Mouse (Mus musculus): ENCODE results near the gene Rccd1. TPM values are rescaled to one million over a fixed set of nuclear protein-coding genes. Genes with fewer than 3 reads are reported as not detected.
A peak's percentile ranks its signal among the peaks of the same experiment; 100 is the strongest.

Rccd1 gene
- polyA plus RNA-seq, 2 experiments: 8.0 to 26.2 TPM

- WGBS: 68% methylated on average over 3 of the region's 3 CpGs
- no peak overlapping the region for H3K4me3 ChIP-seq (replicated peaks; ENCODE audit: low read length)
- no peak overlapping the region for H3K4me2 ChIP-seq (replicated peaks; ENCODE audit: low read depth, low read length, severe bottlenecking)
- ATAC-seq (ENCODE audit: low FRiP score, low read depth) (no peak), DNase-seq (ENCODE audit: low spot score) (no peak)
- no peak overlapping the region for H3K27ac ChIP-seq (replicated peaks; ENCODE audit: low read depth, low read length)
- H3K36me3 ChIP-seq (ENCODE audit: control insufficient read depth, insufficient read depth, low read length): peaks cover 93% of the 10 kb centered on the region
- TF ChIP-seq POLR2A (IDR thresholded peaks at IDR 0.05; ENCODE audit: borderline replicate concordance, extremely low read depth, insufficient read depth, insufficient read length): no peak
- H3K9me3 ChIP-seq (ENCODE audit: control insufficient read depth, low read length): no peaks in the 10 kb centered on the region
- H3K9ac ChIP-seq (ENCODE audit: low read depth, low read length, severe bottlenecking): no peak overlapping the region
- no peaks in the 10 kb centered on the region for H3K4me1 ChIP-seq (ENCODE audit: control insufficient read depth, insufficient read depth, low read length)
- no peaks in the 10 kb centered on the region for H3K27me3 ChIP-seq (ENCODE audit: control insufficient read depth, insufficient read depth, low read length)
Measured at GRCm38 (mm10) chr7:80307766-80308165, 16.5 kb downstream of the Rccd1 start.

- TF ChIP-seq POLR2A (IDR thresholded peaks at IDR 0.05; ENCODE audit: borderline replicate concordance, extremely low read depth, insufficient read depth, insufficient read length): no peak
- Histone ChIP-seq H3K4me2 (replicated peaks; ENCODE audit: low read depth, low read length, severe bottlenecking) (no peak overlapping the region), H3K36me3 (ENCODE audit: control insufficient read depth, insufficient read depth, low read length) (peaks cover 70% of the 10 kb centered on the region), H3K27me3 (ENCODE audit: control insufficient read depth, insufficient read depth, low read length) (no peaks in the 10 kb centered on the region), H3K4me1 (ENCODE audit: control insufficient read depth, insufficient read depth, low read length) (no peaks in the 10 kb centered on the region), H3K27ac (replicated peaks; ENCODE audit: low read depth, low read length) (no peak overlapping the region), H3K4me3 (replicated peaks; ENCODE audit: low read length) (no peak overlapping the region), H3K9me3 (ENCODE audit: control insufficient read depth, low read length) (no peaks in the 10 kb centered on the region), H3K9ac (ENCODE audit: low read depth, low read length, severe bottlenecking) (no peak overlapping the region)
- WGBS: 96% methylated on average over 2 of the region's 2 CpGs
- DNase-seq (ENCODE audit: low spot score): no peak
- no peak for ATAC-seq (ENCODE audit: low FRiP score, low read depth)
Measured at GRCm38 (mm10) chr7:80301522-80301921, 22.7 kb downstream of the Rccd1 start.

GRCm38 (mm10) chr7:80299568-80299967, 24.7 kb downstream of the Rccd1 start:
- ATAC-seq (ENCODE audit: low FRiP score, low read depth) (no peak), DNase-seq (ENCODE audit: low spot score) (no peak)
- Histone ChIP-seq H3K9me3 (ENCODE audit: control insufficient read depth, low read length) (no peaks in the 10 kb centered on the region), H3K36me3 (ENCODE audit: control insufficient read depth, insufficient read depth, low read length) (peaks cover 51% of the 10 kb centered on the region), H3K4me1 (ENCODE audit: control insufficient read depth, insufficient read depth, low read length) (peaks cover 8% of the 10 kb centered on the region), H3K4me2 (replicated peaks; ENCODE audit: low read depth, low read length, severe bottlenecking) (no peak overlapping the region), H3K27me3 (ENCODE audit: control insufficient read depth, insufficient read depth, low read length) (no peaks in the 10 kb centered on the region), H3K27ac (replicated peaks; ENCODE audit: low read depth, low read length) (no peak overlapping the region), H3K4me3 (replicated peaks; ENCODE audit: low read length) (no peak overlapping the region), H3K9ac (ENCODE audit: low read depth, low read length, severe bottlenecking) (no peak overlapping the region)
- no peak for TF ChIP-seq POLR2A (IDR thresholded peaks at IDR 0.05; ENCODE audit: borderline replicate concordance, extremely low read depth, insufficient read depth, insufficient read length)
- WGBS: 100% methylated on average over 3 of the region's 3 CpGs

- no peaks in the 10 kb centered on the region for H3K9me3 ChIP-seq (ENCODE audit: control insufficient read depth, low read length)
- no peak for ATAC-seq (ENCODE audit: low FRiP score, low read depth)
- H3K36me3 ChIP-seq (ENCODE audit: control insufficient read depth, insufficient read depth, low read length): peaks cover 43% of the 10 kb centered on the region
- no peak overlapping the region for H3K9ac ChIP-seq (ENCODE audit: low read depth, low read length, severe bottlenecking)
- H3K27me3 ChIP-seq (ENCODE audit: control insufficient read depth, insufficient read depth, low read length): no peaks in the 10 kb centered on the region
- peaks cover 8% of the 10 kb centered on the region for H3K4me1 ChIP-seq (ENCODE audit: control insufficient read depth, insufficient read depth, low read length)
- no peak overlapping the region for H3K4me2 ChIP-seq (replicated peaks; ENCODE audit: low read depth, low read length, severe bottlenecking)
- DNase-seq (ENCODE audit: low spot score): no peak
- no peak overlapping the region for H3K4me3 ChIP-seq (replicated peaks; ENCODE audit: low read length)
- TF ChIP-seq POLR2A (IDR thresholded peaks at IDR 0.05; ENCODE audit: borderline replicate concordance, extremely low read depth, insufficient read depth, insufficient read length): no peak
- no peak overlapping the region for H3K27ac ChIP-seq (replicated peaks; ENCODE audit: low read depth, low read length)
- WGBS: 97% methylated on average over 4 of the region's 4 CpGs
Measured at GRCm38 (mm10) chr7:80298754-80299153, 25.5 kb downstream of the Rccd1 start.

- H3K9ac ChIP-seq (ENCODE audit: low read depth, low read length, severe bottlenecking): no peak overlapping the region
- TF ChIP-seq POLR2A (IDR thresholded peaks at IDR 0.05; ENCODE audit: borderline replicate concordance, extremely low read depth, insufficient read depth, insufficient read length): no peak
- DNase-seq (ENCODE audit: low spot score) (no peak), ATAC-seq (ENCODE audit: low FRiP score, low read depth) (no peak)
- 85% methylated on average over 3 of the region's 3 CpGs for WGBS
- no peak overlapping the region for H3K27ac ChIP-seq (replicated peaks; ENCODE audit: low read depth, low read length)
- 0 out of 2 replicates have a peak overlapping the region, but pooled peaks have one; percentile 3 for H3K4me2 ChIP-seq (replicated peaks; ENCODE audit: low read depth, low read length, severe bottlenecking)
- no peaks in the 10 kb centered on the region for H3K9me3 ChIP-seq (ENCODE audit: control insufficient read depth, low read length)
- H3K4me1 ChIP-seq (ENCODE audit: control insufficient read depth, insufficient read depth, low read length): peaks cover 8% of the 10 kb centered on the region
- no peaks in the 10 kb centered on the region for H3K27me3 ChIP-seq (ENCODE audit: control insufficient read depth, insufficient read depth, low read length)
- H3K4me3 ChIP-seq (replicated peaks; ENCODE audit: low read length): no peak overlapping the region
- H3K36me3 ChIP-seq (ENCODE audit: control insufficient read depth, insufficient read depth, low read length): peaks cover 31% of the 10 kb centered on the region
Measured at GRCm38 (mm10) chr7:80297041-80297440, 27.2 kb downstream of the Rccd1 start.

DNA sequence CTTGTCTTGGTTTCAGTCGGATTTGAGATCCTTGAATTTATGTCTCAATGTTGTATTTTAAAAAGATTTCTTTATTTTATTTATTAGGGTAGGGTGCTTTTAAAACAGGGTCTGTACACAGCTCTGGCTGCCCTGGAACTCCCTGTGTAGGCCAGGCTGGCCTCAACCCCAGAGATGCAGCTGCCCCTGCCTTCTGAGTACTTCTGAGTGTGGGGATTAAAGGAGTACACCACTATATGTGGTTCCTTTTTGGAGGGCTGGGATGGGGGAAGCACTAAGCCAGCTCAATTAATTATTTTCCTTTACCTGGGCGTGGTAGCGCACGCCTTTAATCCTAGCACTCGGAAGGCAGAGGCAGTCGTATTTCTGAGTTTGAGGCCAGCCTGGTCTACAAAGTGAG, 27.8 kb downstream of the Rccd1 start:
- Histone ChIP-seq H3K9ac (ENCODE audit: low read depth, low read length, severe bottlenecking) (no peak overlapping the region), H3K9me3 (ENCODE audit: control insufficient read depth, low read length) (no peaks in the 10 kb centered on the region), H3K27ac (replicated peaks; ENCODE audit: low read depth, low read length) (no peak overlapping the region), H3K36me3 (ENCODE audit: control insufficient read depth, insufficient read depth, low read length) (peaks cover 31% of the 10 kb centered on the region), H3K4me3 (replicated peaks; ENCODE audit: low read length) (no peak overlapping the region), H3K27me3 (ENCODE audit: control insufficient read depth, insufficient read depth, low read length) (no peaks in the 10 kb centered on the region), H3K4me1 (ENCODE audit: control insufficient read depth, insufficient read depth, low read length) (peaks cover 8% of the 10 kb centered on the region), H3K4me2 (replicated peaks; ENCODE audit: low read depth, low read length, severe bottlenecking) (no peak overlapping the region)
- DNase-seq (ENCODE audit: low spot score) (no peak), ATAC-seq (ENCODE audit: low FRiP score, low read depth) (no peak)
- 92% methylated on average over 6 of the region's 6 CpGs for WGBS
- TF ChIP-seq POLR2A (IDR thresholded peaks at IDR 0.05; ENCODE audit: borderline replicate concordance, extremely low read depth, insufficient read depth, insufficient read length): no peak

All from limb, embryonic 14.5 days (tissue).